Mouse (Mus musculus) T-helper 2 cell (primary cell): ENCODE measurements around the gene Ccm2.

Experiments
- in situ Hi-C: fragments of 300-600 bp; cut with MboI, MseI; formaldehyde crosslinking; loops from one replicate; pipeline ENCODE4 v1.15.1; 2025; ENCODE audit warnings: high pct_unique_total_duplicates

Ccm2 gene

DNA sequence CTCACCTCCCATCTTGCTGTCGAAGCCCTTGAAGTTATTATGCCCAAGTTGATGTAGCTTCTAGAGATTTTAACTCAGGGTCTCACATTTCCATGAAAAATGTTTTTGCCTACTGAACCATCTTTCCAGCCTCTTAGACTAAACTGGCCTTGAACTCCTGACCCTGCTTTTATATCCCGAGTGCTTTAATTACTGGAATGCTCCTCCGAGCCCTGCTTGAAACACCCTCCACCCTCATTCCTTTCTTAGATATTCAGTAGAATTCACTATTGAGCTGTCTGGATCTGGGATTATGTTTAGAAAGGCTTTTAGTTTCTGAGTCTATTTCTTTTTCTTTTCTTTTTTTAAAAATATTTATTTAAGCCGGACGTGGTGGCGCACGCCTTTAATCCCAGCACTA, 32.7 kb downstream of the Ccm2 start:
- in situ Hi-C loops, result no loop called here

DNA sequence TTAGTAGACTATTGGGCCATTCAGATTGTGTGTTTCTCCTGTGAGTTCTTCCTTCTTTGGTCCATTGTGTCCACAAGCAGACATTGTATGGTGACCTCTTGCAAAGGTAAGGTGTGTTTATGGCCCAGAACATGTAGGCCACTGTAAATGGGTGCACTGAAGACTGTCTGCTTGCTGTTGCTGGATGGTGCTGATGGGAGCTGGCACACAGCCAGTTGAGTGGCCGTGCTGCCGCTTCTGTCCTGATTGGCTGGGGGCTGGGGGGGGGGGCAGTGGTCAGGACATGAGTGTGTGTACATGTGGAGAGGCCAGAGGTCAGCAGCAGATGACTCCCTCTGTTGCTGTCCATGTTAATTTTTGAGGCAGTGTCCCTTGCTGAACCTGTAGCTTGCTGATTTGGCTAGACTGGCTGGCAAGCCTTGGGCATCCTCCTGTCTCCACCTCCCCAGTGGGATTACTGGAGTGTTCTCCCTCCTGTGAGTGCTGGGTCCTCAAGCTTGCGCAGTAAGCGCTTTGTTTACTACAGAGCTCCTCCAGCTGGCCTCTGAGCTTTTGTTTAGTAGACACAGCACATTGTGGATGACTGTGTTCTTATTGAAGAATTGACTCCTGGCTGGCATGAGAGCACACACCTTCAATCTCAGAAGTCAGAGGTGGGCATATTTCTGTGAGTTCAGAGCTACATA, 33.5 kb downstream of the Ccm2 start:
- in situ Hi-C loops, result no loop called here

DNA sequence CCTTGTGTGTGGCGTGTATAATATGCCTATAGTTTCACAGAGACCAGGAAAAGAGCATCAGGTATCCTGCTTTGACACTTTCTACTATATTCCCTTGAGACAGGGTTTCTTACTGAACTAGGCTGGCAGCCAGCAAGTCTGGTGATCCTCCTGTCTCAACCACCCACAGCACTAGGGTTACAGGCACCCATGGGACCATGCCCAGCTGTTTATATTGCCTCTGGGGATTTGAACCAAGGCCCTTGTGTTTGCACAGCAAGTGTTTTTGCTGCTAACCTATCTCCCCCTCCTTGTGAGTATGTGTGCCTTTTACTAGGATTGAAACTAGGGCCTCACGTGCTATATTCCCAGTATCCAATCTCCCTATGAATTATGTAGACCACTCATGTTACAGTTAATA, 34.9 kb downstream of the Ccm2 start:
- in situ Hi-C loops, result no loop called here

DNA sequence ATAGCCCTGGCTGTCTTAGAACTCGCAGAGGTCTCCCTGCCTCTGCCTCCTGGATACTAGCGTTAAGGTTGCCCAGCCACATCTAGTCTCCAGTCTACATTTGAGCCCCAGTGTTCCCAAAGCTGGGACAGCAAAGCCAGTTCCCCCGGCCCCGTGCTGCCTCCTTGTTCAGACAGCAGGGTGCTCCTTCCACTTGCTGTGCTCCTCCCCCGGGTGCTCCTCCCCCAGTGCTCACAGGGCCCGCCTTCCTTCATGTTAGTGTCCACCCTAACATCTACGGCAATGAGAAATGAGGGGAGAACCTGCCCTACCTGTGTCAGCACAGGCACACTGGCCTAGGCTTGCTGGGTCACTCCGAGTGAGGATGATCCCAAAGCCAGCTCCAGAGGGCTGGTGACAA, 39.1 kb downstream of the Ccm2 start:
- in situ Hi-C loops, result no loop called here

DNA sequence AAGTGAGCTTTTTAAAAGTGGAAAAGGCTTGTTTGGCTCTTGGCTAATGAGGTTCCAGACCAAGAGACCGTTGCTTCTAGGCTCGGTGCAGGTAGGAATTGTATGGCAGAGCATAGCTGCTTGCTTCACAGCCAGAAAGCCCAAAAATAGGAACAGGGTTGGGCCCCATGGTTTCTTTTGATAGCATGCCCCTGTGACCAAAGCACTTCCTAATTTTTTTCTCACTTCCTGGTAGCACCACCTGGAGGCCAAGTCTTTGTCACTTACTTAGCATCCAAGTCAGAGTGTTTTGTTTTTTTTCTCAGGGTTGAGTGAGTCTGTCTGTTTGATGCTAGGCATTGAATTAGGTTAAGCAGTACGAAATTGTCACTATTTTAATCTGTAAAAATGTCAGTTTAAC, 40.0 kb downstream of the Ccm2 start:
- in situ Hi-C loops, result no loop called here

DNA sequence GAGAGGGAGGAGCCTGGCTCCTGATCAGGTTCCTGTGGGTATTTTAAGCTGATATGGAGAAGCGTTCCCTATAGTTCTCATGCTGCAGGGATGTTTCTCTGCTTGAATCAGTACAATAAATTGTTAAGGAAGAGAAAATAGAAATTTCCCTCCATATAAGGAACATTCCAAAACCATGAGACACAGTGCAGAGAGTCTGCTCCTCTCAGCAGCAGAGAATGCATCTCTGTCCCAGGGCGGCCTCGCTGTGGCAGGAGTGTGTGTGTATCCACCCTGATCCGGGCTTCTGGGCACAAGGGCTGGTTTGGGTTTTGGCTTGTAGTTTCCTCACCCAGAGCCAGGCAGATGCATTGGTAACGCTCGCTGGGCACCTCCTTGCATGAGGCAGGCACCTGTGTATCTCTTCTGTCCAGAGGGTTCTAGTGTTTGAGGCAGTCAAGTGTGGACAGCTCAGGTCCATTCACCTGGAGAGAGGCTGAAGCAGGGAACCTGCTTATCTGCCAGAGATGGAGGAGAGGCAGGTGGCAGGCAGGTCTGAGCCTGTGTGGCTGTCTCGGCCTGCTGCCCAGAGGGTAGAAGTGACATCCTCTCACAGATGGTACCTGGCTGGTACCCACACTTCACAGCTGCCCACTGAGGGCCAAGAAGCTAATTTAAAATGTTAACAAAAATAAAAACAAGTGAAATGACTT, 40.7 kb downstream of the Ccm2 start:
- in situ Hi-C loops, result no loop called here

DNA sequence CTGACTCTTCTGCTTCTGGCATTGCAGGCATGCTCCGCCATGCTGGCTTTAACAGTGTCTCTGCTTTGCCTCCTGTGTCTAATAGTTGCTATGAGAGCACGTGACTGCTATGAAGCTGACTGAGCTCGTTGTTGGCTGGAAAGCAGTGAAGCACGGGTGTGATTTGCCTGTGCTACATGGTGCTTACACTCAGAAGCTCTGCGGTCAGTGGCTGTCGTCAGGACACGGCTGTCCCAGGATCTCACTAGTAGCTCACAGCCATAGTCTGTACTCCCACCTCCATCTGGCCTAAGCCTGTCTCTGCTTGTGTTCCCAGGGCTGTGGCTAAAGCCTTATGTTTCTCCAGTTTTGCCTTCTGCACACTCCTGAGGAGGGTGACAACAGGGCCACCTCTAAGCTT, 41.6 kb downstream of the Ccm2 start:
- in situ Hi-C loops, result no loop called here

DNA sequence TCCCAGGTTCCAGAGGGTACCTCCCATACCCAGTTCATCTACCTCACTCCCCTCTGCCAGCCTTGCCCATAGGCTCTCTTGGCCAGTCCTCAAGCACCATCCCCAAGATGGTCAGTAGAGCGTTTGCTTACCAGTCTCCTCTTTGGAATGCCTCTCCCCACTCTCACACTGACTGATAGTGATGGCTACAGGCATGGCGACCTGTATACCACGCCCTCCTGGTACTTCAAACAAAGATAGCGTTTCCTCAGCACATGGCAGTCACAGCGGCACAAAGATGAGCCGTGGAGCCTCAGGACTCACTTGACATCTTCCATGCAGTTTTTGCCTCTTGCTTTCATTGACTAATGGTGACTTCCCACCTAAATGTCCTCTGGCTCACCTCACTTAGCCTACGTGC, 43.2 kb downstream of the Ccm2 start:
- in situ Hi-C loops, result no loop called here

DNA sequence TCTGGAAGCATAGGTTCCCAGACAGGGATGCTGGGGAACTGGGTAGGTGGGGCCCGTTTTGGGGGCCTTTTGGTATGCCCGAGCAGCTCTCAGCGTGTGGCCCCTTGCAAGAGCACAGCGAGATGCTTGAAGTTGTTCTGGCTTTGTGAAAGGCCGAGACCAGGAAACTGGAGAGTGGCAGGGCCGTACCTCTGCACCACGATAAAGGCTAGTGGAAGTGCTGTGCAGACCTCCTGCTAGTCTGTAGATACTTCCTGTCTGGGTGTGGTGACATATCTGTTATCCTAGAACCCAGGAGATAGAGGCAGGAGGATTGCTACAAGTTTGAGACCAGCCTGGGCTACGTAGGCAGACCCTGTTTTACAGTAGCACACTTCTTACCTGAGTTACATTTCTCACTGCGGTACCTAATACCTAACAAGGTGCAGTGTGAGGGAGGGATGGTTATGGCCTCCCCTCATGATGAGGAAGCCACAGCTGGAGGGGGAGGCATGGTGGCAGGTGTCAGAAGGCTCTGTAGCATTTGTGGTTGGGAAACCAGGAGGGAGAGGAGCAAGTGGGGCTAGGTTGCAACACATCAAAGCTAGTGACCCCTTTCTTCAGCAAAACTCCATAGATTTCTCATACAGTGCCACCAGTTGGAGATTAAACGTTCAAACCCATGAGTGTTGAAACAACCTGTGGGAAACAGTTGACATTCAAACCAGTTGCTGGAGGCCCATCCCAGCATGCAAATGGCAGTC, 44.4 kb downstream of the Ccm2 start:
- in situ Hi-C loops, result no loop called here

DNA sequence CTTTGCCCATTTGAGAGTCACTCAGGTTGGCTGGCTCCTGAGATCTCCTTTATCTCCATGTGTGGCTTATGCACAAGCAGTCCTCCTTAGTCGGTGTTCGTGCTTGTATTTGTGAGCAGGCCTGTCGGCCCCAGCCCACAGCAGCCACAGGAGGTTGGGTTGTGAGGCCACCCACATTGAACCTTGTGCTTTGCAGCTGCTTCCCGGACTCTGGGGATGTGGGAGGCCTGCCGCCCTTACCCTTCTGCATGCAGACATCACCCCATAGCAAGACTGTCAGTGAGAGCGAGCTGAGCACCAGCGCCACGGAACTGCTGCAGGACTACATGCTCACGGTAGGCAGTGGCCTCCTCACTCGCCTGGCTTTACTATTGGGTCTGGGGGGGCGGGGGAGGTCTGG, 46.7 kb downstream of the Ccm2 start:
- in situ Hi-C loops, result no loop called here

DNA sequence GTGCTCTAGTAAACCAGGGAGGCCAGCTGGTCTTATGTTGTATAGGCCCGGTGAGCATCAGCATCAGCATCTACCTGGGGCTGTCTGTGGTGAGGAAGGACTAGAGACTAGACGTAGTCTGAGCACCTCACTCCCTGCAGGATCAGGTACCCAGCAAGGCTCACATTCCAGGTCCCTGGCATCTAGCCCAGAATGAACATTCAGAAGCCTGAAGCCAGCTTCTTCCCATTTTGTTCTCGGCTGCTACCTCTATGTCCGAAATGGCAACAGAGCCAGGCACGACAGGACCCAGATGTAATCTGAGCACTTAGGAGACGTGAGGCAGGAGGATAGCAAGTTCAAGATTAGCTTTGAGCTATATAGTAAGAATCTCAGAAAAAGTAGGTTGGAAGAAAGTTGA, 48.2 kb downstream of the Ccm2 start:
- in situ Hi-C loops, result no loop called here

DNA sequence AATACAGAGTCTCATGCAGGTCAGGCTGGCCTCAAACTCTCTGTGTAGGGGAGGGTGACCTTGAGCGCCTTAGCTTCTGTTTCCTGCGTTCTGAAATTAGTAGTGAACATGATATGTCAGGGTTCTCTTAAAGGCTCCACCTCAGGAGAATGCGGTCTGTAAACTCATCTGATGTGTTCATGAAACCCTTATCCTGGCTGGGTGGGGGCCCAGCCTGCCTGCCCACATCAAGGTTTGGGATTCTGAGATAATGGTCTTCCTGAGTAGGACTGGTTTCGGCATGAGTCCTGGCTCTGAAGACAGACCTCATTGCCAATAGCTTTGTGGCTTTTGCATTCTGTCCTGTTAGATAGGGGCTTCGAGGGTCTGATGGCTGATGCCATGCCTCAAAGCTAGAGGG, 48.7 kb downstream of the Ccm2 start:
- in situ Hi-C loops, result no loop called here

DNA sequence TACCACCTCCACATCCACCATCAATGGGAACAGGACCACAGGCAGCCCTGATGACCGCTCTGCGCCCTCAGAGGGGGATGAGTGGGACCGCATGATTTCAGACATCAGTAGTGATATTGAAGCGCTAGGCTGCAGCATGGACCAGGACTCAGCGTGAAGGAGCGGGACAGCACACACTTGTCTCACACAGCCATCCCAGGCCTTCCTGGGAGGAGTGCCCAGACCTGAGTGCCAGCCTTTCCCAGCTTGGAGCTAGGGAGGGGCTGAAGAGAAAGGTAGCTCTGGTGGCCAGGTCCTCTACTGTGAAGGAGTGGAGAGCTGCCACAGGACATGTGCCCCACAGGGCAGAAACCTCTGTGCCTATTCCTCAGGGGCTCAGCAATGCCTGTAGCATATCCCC, 49.5 kb downstream of the Ccm2 start:
- in situ Hi-C loops, result no loop called here

DNA sequence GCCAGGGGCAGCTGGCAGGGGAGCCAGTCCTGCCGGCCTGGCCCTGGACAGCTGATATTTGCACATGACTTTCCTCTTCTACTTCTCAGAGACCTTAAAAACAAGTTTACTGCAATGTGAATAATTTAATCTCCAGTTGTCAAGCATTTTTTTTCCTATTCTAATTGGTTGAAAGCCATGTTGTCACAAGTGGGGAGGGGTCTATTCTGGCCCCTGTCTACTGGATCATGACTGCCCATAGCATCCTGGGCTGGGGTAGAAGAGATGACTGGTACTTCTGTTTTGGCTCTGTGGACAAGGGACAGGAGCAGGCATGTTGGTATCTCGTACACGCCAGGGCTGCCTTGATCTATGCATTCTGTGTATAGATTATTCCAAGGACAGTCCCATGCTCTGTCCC, 49.9 kb downstream of the Ccm2 start:
- in situ Hi-C loops, result no loop called here

DNA sequence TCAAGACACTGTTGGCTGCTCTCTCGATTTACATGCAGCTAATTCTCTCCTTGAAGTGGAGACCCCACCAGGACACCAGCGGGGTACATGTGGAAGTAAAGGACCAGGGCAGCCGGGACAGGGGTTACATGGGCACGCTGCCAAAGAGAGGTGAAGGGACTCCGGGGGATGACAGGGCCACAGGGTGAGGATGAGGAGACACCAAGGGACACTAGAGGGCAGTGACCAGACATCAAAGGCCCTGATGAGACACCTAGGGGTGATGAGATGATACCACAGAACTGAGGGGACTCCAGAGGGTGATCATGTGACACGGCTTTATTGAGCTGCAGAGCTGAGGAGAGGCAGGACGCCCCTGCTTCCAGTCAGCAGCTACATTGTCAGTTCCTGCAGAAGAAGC, 50.8 kb downstream of the Ccm2 start:
- in situ Hi-C loops, result no loop called here

DNA sequence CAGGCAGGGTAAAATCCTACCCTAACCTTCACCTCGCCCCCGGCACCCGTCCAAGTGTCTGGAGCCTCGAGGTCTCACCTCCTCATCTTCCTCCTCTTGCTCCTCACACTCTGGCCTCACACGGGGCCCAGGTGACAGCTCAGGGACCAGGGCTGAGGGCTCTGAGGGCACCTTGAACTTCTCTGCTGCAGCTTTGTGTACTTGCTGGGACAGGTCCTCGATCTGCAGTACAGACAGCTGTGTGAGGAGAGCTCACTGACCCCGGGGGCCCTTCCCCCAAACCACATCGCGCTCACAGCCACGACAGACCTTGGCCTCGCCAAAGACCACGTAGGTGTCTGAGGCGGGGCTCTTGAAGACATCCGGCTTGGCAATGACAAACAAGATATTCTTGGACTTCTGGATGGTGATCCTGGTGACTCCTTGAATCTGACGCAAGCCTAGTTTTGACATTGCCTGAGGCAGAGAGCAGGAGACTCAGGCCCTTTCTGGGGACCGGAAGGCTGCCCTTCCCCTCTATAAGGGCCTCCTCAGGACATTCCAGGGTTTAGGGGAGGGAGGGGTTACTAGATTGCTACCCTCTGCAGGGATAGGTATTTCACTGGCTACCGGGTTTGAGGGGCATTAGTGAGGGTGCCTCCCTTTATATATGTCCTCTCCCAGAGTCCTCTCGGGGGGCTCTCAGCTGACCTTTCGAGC, 51.7 kb downstream of the Ccm2 start:
- in situ Hi-C loops, result no loop called here

DNA sequence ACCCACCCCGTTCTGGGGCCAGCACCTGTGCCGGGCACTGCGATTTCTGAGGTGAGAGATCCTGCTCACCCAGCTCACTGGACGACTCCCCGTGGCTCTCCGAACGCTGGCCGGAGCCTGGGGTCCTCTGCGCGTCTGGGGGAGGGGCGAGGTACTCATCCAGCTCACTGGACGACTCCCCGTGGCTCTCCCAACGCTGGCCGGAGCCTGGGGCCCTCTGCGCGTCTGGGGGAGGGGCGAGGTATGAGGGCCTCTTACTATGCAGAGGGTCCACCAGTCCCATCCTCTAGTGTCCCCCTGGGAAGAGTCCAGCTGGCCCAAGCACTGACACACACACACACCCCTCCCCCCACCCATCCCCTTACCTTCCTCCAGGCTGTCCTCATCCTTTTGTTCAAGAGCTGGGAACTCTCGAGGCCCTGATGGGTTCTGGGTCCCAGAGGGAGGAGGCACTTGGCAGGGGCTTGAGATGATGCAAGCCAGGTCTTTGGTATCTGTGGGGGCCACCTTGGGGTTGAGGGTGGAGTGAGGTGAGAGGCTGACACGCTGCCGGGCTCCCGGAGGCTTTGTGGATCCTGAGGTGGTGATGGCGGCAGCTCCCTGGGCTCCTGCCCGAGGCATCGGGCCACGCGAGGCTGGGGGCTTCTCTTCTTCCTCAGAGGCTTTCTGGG, 52.5 kb downstream of the Ccm2 start:
- in situ Hi-C loops, result no loop called here

DNA sequence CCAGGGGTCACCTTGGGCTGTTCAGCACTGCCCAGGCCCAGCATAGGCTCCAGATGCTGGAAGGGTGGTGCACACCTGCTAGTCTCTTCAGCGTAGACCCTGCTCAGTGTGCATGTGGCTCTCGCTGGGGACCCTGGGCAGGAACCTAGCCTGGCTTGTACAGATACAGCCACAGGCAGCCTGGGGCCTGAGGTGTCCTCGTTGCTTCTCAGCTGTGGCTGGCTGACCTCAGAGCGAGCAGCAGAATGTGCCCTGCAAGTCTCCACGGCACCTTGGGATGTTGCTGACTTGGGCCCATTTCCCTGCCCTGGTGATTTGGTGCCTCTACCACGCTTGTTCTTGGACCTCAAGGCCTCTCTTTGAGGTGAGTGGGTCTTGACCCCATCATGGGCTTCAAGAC, 53.1 kb downstream of the Ccm2 start:
- in situ Hi-C loops, result no loop called here

DNA sequence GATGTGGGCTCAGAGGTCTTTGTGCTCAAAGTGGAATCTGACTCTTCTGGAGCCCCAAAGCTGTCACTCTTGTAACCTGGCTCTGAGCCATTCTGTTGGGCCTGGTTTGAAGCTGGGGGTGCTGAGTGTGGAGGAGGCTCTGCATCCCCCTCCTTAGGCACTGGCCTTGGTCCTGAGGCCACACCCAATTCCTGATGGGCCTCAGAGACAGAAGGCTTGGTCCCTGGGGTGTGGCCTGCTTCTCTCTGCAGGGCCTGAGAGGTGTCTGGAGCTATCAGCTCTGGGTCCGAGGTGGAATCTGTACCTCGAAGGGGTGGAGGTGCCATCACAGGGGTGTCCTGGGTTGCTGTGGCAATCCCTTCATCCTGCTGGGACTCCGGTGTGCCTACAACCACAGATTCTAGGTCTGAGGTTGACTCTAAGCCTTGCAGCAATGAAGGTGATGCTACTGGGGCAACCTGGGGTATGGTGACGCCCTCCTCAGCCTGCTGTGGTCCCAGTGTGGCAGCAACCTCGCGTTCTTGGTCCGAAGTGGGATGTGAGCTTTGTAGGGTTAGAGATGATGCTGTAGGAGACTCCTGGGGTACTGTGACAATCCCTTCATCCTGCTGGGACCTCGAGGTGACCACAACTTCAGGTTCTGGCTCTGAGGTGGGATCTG, 53.7 kb downstream of the Ccm2 start:
- in situ Hi-C loops, result no loop called here

DNA sequence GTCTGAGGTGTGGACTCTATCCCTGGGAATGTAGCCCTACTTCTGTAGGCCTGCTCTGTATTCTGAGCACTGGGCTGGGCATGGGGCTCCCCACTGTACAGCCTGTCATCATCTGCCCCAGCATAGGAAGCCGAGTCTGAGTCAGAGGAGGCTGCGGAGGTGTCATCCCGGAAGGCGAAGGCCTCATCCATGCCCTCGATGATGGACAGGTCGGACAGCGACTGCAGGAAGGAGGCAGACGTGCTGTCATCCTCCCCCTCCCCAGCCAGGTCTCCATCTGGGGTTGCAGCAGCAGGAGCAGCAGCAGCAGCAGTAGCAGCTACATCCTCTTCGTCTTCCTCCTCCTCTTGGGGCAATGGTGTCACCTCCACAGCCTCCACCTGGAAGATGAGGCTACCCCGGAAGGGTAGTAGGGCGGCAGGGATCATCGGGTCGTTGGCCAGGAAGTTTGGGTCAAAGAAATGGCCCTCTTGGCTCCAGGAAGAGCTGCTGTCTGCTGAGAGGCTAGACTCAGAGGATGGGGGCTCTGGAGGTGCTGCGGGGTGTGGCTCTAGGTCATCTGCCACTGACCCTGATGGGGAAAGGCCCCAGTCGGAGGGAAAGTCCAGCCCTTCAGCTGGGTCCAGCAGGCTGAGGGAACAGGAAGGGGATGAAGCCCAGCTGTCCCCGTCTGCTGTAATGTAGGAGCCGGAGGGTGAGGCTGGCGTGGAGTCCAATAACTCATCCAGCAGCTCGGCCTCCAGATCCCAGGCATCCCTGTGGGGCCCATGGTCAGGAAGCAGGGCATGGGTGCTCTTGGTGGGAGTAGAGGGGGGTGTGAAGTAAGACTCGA, 55.2 kb downstream of the Ccm2 start:
- in situ Hi-C loops, result no loop called here
